Mouse (Mus musculus) liver, embryonic 14.5 days (tissue): ENCODE results near the gene Kcnv2. TPM values are rescaled to one million over a fixed set of nuclear protein-coding genes. Genes with fewer than 3 reads are reported as not detected.

Experiments
- ATAC-seq: fragments of 200-750 bp; cut with Nextera tagmentation; 2 replicates; pipeline ENCODE4 v1.8.0; 2017; ENCODE audit warnings: moderate number of reproducible peaks, mild to moderate bottlenecking, moderate library complexity; ENCODE audit not compliant: insufficient read depth
- DNase-seq, 3 experiments: peaks; one replicate each; pipeline ENCODE4 v3.0.0-alpha.2; 2012 to 2013; ENCODE audit warnings: low read depth in 3 of 3, low spot score in 3 of 3
- H3K27ac ChIP-seq: fragments of 300-500 bp; sonication (generic); 2 replicates; pipeline ENCODE4 v1.5.1; 2014; ENCODE audit warnings: moderate library complexity, mild to moderate bottlenecking, control low read depth, inconsistent platforms
- H3K27me3 ChIP-seq: fragments of 300-500 bp; sonication (generic); 2 replicates; pipeline ENCODE4 v1.6.1; 2014; ENCODE audit warnings: mild to moderate bottlenecking, low read length, moderate library complexity; ENCODE audit not compliant: control insufficient read depth, insufficient read depth
- H3K36me3 ChIP-seq: fragments of 300-500 bp; sonication (generic); replicated peaks from 2 replicates; pipeline ENCODE4 v1.6.1; 2014; ENCODE audit warnings: low read depth; ENCODE audit not compliant: control insufficient read depth, insufficient read depth
- H3K4me1 ChIP-seq, 2 experiments: fragments of 200-500 bp in 1 of 2; fragments of 300-500 bp in 1 of 2; sonication (generic) in 1 of 2; replicated peaks; 2 replicates each; pipeline ENCODE4 v1.6.1; 2012 to 2014; ENCODE audit warnings: antibody characterized with exemption in 1 of 2, inconsistent platforms in 1 of 2, low read length in 1 of 2; ENCODE audit not compliant: control insufficient read depth in 2 of 2, insufficient read depth in 2 of 2
- H3K4me2 ChIP-seq: fragments of 300-500 bp; sonication (generic); 2 replicates; pipeline ENCODE4 v1.6.1; 2014; ENCODE audit warnings: low read depth, mild to moderate bottlenecking, control low read depth, moderate library complexity
- H3K4me3 ChIP-seq, 2 experiments: fragments of 200-500 bp in 1 of 2; fragments of 300-500 bp in 1 of 2; sonication (generic) in 1 of 2; 2 replicates each; pipeline ENCODE4 v1.5.1; 2012 to 2014; ENCODE audit warnings: low read depth in 2 of 2, low read length in 2 of 2, mild to moderate bottlenecking in 2 of 2, control low read depth in 1 of 2, inconsistent platforms in 1 of 2, moderate library complexity in 1 of 2; ENCODE audit not compliant: insufficient read depth in 1 of 2
- H3K9ac ChIP-seq: fragments of 300-500 bp; sonication (generic); replicated peaks from 2 replicates; pipeline ENCODE4 v1.6.1; 2014; ENCODE audit warnings: mild to moderate bottlenecking, control low read depth, moderate library complexity
- H3K9me3 ChIP-seq: fragments of 300-500 bp; sonication (generic); 2 replicates; pipeline ENCODE4 v1.6.1; 2016; ENCODE audit warnings: low read length, mixed read lengths; ENCODE audit not compliant: control insufficient read depth
- CTCF ChIP-seq: IDR thresholded peaks from 2 replicates; pipeline ENCODE4 v1.5.1; 2016; ENCODE audit warnings: antibody characterized with exemption, low read depth, control low read depth
- EP300 ChIP-seq: IDR thresholded peaks from 2 replicates; pipeline ENCODE4 v1.6.1; 2016; ENCODE audit warnings: antibody characterized with exemption, low read depth
- WGBS: fragments of 180-500 bp; shearing (Covaris S2); extraction: QIAGEN DNeasy Blood & Tissue Kit; methylation state at CpG from one replicate; pipeline ENCODE4 v1.1.7; 2014; ENCODE audit not compliant: insufficient replicate concordance; 5-methylcytosine and 5-hydroxymethylcytosine counted together
- polyA plus RNA-seq, 2 experiments: library from polyadenylated mRNA; depleted of rRNA in 1 of 2; stranded (reverse) in 1 of 2; unstranded in 1 of 2; fragments of >200 nt; fragmentation: Nextera tagmentation in 1 of 2; extraction: Ambion mirVana in 1 of 2; gene quantifications; 2 replicates each; pipeline versions ENCODE4 v1.2.1 to v1.2.3; 2012 to 2014

Gene Kcnv2
- polyA plus RNA-seq, 2 experiments: not detected

DNA sequence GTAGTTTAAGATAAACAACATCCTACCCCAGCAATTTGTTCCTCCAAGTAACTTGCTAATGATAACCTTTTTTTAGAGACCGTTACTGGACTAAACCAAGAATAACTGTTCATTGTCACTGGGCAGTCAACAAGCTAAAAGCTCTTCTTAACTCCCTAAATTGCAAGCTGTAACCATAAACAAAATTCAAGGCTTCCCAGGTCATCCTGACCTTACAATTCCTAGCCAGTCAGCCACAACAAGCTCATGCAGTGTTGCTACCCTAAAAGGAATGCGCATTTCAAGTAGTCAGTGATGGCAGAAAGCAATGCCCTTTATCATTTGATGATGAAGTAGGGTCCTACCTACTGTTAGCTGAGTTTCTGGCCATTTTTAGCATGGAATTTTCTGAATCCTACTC lies 48.4 kb downstream of the Kcnv2 start:
- no peak for DNase-seq
- Histone ChIP-seq H3K27ac (no peak overlapping the region), H3K9ac (no peak overlapping the region), H3K36me3 (no peaks in the 10 kb centered on the region), H3K4me3 (no peak overlapping the region), H3K9me3 (no peaks in the 10 kb centered on the region), H3K4me1 (no peaks in the 10 kb centered on the region), H3K4me2 (no peak overlapping the region), H3K27me3 (no peaks in the 10 kb centered on the region)
- 70% methylated on average over 2 of the region's 2 CpGs for WGBS
- TF ChIP-seq CTCF: no peak
- no peak for TF ChIP-seq EP300
- no peak for ATAC-seq

DNA sequence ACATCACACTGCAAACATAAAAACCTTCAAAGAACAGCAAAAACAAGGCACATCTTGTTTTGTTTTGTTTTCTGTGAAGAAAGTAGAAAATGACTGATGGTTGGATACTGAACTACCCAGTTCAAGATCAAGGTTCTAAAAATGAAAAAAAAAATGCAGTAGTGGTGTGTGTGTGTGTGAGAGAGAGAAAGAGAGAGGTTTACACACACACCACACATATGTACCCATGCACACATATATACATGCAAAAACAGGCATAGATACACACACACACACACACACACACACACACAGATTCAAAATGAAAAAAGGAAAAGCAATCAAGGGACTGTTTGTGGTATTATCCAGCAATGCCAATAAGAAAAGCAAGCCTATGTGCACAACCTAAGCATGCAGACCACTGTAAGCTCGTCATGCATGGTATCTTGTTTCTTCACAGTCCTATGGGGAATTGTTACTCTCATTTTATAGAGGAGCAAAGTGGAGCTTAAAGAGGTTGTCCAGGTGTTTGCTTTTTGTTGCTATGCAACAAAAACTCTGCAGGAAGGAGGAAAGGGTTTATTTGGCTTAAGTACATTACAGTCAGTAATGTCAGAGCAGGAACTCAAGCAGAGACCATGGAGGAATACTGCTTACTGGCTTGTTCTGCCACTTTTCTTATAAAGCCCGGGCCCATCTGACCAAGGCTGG lies 57.5 kb downstream of the Kcnv2 start:
- DNase-seq (no peak), ATAC-seq (no peak)
- Histone ChIP-seq H3K4me2 (no peak overlapping the region), H3K27ac (no peak overlapping the region), H3K9ac (no peak overlapping the region), H3K4me1 (no peaks in the 10 kb centered on the region), H3K27me3 (no peaks in the 10 kb centered on the region), H3K9me3 (no peaks in the 10 kb centered on the region), H3K36me3 (no peaks in the 10 kb centered on the region), H3K4me3 (no peak overlapping the region)
- TF ChIP-seq EP300 (no peak), CTCF (no peak)
- 53% methylated on average over 2 of the region's 2 CpGs for WGBS

- Histone ChIP-seq H3K36me3 (peaks cover 5% of the 10 kb centered on the region), H3K9me3 (no peaks in the 10 kb centered on the region), H3K4me2 (no peak overlapping the region), H3K27me3 (no peaks in the 10 kb centered on the region), H3K9ac (no peak overlapping the region), H3K4me1 (no peaks in the 10 kb centered on the region), H3K4me3 (no peak overlapping the region), H3K27ac (no peak overlapping the region)
- no peak for DNase-seq
- 68% methylated on average over 1 of the region's 1 CpGs for WGBS
- ATAC-seq: no peak
- TF ChIP-seq EP300 (no peak), CTCF (no peak)
Measured at GRCm38 (mm10) chr19:27382131-27382530, 59.7 kb downstream of the Kcnv2 start.

DNA sequence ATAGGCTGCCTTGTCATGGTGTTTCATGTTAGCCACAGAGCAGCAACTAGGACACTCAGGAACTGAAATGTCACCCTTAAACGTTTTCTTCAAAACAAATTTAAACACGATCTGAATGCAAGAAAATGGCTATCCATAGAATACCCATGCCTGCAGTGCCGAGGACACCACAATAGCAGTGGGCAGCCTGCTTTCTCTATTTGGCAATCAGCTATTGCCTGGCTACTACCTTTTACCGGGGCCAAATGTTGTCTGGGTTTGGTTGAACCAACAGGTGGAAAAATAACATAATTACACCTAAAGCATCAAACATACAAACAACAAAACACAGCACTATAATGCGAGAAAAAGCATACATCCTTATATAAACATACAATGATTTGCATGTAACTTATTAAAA lies 60.9 kb downstream of the Kcnv2 start:
- no peak for ATAC-seq
- H3K9ac ChIP-seq: no peak overlapping the region
- H3K4me2 ChIP-seq: no peak overlapping the region
- H3K9me3 ChIP-seq: no peaks in the 10 kb centered on the region
- no peak for DNase-seq
- no peak overlapping the region for H3K4me3 ChIP-seq
- no peak for TF ChIP-seq CTCF
- TF ChIP-seq EP300: no peak
- WGBS: 65% methylated on average over 5 of the region's 5 CpGs
- H3K27ac ChIP-seq: no peak overlapping the region
- no peaks in the 10 kb centered on the region for H3K27me3 ChIP-seq
- no peaks in the 10 kb centered on the region for H3K4me1 ChIP-seq
- H3K36me3 ChIP-seq: peaks cover 7% of the 10 kb centered on the region

DNA sequence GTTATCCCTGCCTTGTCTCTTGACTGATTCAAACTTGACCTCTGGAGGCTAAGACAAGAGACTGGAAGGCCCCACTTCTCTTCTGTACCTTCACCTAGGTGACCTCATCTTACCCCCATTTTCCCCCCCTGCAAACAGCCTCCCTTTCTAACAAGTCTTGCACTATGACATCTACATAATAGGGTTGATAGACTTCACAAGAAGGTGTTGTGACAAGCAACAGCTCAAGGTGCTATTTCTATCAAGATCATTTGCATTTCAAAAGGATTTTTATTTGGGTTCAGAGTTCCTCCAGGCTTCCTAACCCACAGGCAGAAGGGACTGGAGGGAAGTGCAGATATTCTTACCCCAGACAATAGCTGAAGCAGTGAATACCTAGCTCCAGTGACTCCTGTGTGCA lies 62.9 kb downstream of the Kcnv2 start:
- H3K36me3 ChIP-seq: peaks cover 12% of the 10 kb centered on the region

More for the DNA sequence above, 62.9 kb downstream of the Kcnv2 start:
- no peak overlapping the region for H3K4me3 ChIP-seq
- ATAC-seq (no peak), DNase-seq (no peak)
- H3K9me3 ChIP-seq: no peaks in the 10 kb centered on the region
- no peaks in the 10 kb centered on the region for H3K4me1 ChIP-seq
- H3K27me3 ChIP-seq: no peaks in the 10 kb centered on the region
- no peak for TF ChIP-seq CTCF
- TF ChIP-seq EP300: no peak
- no peak overlapping the region for H3K4me2 ChIP-seq
- no peak overlapping the region for H3K9ac ChIP-seq
- no peak overlapping the region for H3K27ac ChIP-seq

Other genes with a start within 250 kb of the Kcnv2 start
- 1.5 and 1.6 TPM in 2 replicates for gene Vldlr, start 106.1 kb upstream of the Kcnv2 start, polyA plus RNA-seq (2012; rRNA removed)
- gene Vldlr, start 106.1 kb upstream of the Kcnv2 start, polyA plus RNA-seq (2014; fragmentation: Nextera tagmentation; extraction: Ambion mirVana): 1.1 and 1.8 TPM in 2 replicates
- 7.8 and 14.0 TPM in 2 replicates for gene Pum3, start 107.2 kb downstream of the Kcnv2 start, polyA plus RNA-seq (2012; rRNA removed)
- 38.2 and 41.4 TPM in 2 replicates for gene Pum3, start 107.2 kb downstream of the Kcnv2 start, polyA plus RNA-seq (2014; fragmentation: Nextera tagmentation; extraction: Ambion mirVana)